Mouse (Mus musculus) CH12.LX (cell line): ENCODE data around the gene Dner. TPM values are rescaled to one million over a fixed set of nuclear protein-coding genes. Genes with fewer than 3 reads are reported as not detected.

Experiments
- DNase-seq: peaks from one replicate; pipeline ENCODE4 v3.0.0-alpha.2; 2013; ENCODE audit errors: extremely low read depth
- H3K27ac ChIP-seq: 2 replicates; pipeline ENCODE4 v1.5.1; 2012; ENCODE audit warnings: low read depth, mild to moderate bottlenecking, control low read depth, moderate library complexity; ENCODE audit not compliant: insufficient read depth
- H3K27me3 ChIP-seq: replicated peaks from 2 replicates; pipeline ENCODE3; 2012; ENCODE audit warnings: inconsistent platforms
- H3K36me3 ChIP-seq, 2 experiments: replicated peaks in 1 of 2; 2 replicates each; pipeline versions ENCODE3 to v1.6.1; 2012; ENCODE audit warnings: inconsistent platforms in 1 of 2, low read length in 1 of 2, mild to moderate bottlenecking in 1 of 2, mixed read lengths in 1 of 2, moderate library complexity in 1 of 2; ENCODE audit not compliant: control insufficient read depth in 1 of 2, insufficient read depth in 1 of 2
- H3K4me1 ChIP-seq, 2 experiments: 2 replicates each; pipeline ENCODE4 v1.6.1; 2012; ENCODE audit warnings: inconsistent platforms in 1 of 2, moderate library complexity in 1 of 2; ENCODE audit not compliant: insufficient read depth in 2 of 2, control insufficient read depth in 1 of 2
- H3K4me2 ChIP-seq: 2 replicates; pipeline ENCODE4 v1.6.1; 2012; ENCODE audit warnings: low read depth, mild to moderate bottlenecking, control low read depth; ENCODE audit not compliant: poor library complexity, insufficient read depth, severe bottlenecking
- H3K4me3 ChIP-seq, 3 experiments: fragments of 150-350 bp in 1 of 3; sonication (generic) in 1 of 3; replicated peaks in 1 of 3; 2 replicates each; pipeline versions ENCODE3 to v1.5.1; 2011 to 2012; ENCODE audit warnings: low read depth in 2 of 3, low read length in 2 of 3, mild to moderate bottlenecking in 2 of 3, moderate library complexity in 2 of 3, control low read depth in 1 of 3, improper control_type of control experiment in 1 of 3, inconsistent platforms in 1 of 3, mixed read lengths in 1 of 3; ENCODE audit not compliant: poor library complexity in 1 of 3
- H3K79me2 ChIP-seq: replicated peaks from 2 replicates; pipeline ENCODE4 v1.6.1; 2012; ENCODE audit warnings: mild to moderate bottlenecking, moderate library complexity; ENCODE audit not compliant: control insufficient read depth, poor library complexity, insufficient read depth, severe bottlenecking; ENCODE audit errors: extremely low read depth
- H3K9ac ChIP-seq: 2 replicates; pipeline ENCODE4 v1.6.1; 2012; ENCODE audit warnings: low read depth, mild to moderate bottlenecking, control low read depth, moderate library complexity; ENCODE audit not compliant: insufficient read depth
- H3K9me3 ChIP-seq: replicated peaks from 2 replicates; pipeline ENCODE3; 2012; ENCODE audit warnings: low read length, inconsistent platforms, mixed read lengths
- BHLHE40 ChIP-seq: IDR thresholded peaks from 2 replicates; pipeline ENCODE4 v1.6.1; 2011; ENCODE audit warnings: mild to moderate bottlenecking, low read depth, low read length, improper control_type of control experiment
- CHD1 ChIP-seq: IDR thresholded peaks from 2 replicates; pipeline ENCODE4 v1.6.1; 2012; ENCODE audit warnings: low read depth, low read length, improper control_type of control experiment, inconsistent platforms
- CHD2 ChIP-seq: IDR thresholded peaks from 2 replicates; pipeline ENCODE4 v1.6.1; 2011; ENCODE audit warnings: low read length, improper control_type of control experiment
- CTCF ChIP-seq, 2 experiments: IDR thresholded peaks in 1 of 2; conservative IDR thresholded peaks in 1 of 2; 2 replicates each; pipeline ENCODE4 v1.5.1; 2011 to 2012; ENCODE audit warnings: low read depth in 2 of 2, low read length in 2 of 2, improper control_type of control experiment in 1 of 2, inconsistent platforms in 1 of 2, mild to moderate bottlenecking in 1 of 2, moderate library complexity in 1 of 2
- ELF1 ChIP-seq: IDR thresholded peaks from 2 replicates; pipeline ENCODE4 v1.6.1; 2014; ENCODE audit warnings: low read depth, mild to moderate bottlenecking, inconsistent platforms, low read length, improper control_type of control experiment
- JUN ChIP-seq: IDR thresholded peaks from 2 replicates; pipeline ENCODE4 v1.6.1; 2011; ENCODE audit warnings: low read depth, mild to moderate bottlenecking, low read length, improper control_type of control experiment, moderate library complexity; ENCODE audit not compliant: insufficient read depth
- KAT2A ChIP-seq: IDR thresholded peaks from 2 replicates; pipeline ENCODE4 v1.6.1; 2012; ENCODE audit warnings: low read length, improper control_type of control experiment, inconsistent platforms; ENCODE audit not compliant: insufficient replicate concordance
- MAFK ChIP-seq: IDR thresholded peaks from 2 replicates; pipeline ENCODE4 v1.6.1; 2011; ENCODE audit warnings: low read length, improper control_type of control experiment; ENCODE audit not compliant: insufficient replicate concordance
- MAX ChIP-seq: IDR thresholded peaks from 2 replicates; pipeline ENCODE4 v1.6.1; 2011; ENCODE audit warnings: low read length, improper control_type of control experiment
- MEF2A ChIP-seq: IDR thresholded peaks from 2 replicates; pipeline ENCODE4 v1.6.1; 2014; ENCODE audit warnings: low read depth, mild to moderate bottlenecking, inconsistent platforms, low read length, improper control_type of control experiment, borderline replicate concordance
- MXI1 ChIP-seq: IDR thresholded peaks from 2 replicates; pipeline ENCODE4 v1.6.1; 2011; ENCODE audit warnings: mild to moderate bottlenecking, low read depth, low read length, improper control_type of control experiment
- MYC ChIP-seq: IDR thresholded peaks from 2 replicates; pipeline ENCODE4 v1.6.1; 2011; ENCODE audit warnings: low read depth, mild to moderate bottlenecking, improper control_type of control experiment, low read length
- POLR2A ChIP-seq: IDR thresholded peaks from 2 replicates; pipeline ENCODE4 v1.6.1; 2011; ENCODE audit warnings: low read depth, mild to moderate bottlenecking, improper control_type of control experiment, low read length
- POLR2AphosphoS2 ChIP-seq: IDR thresholded peaks from 2 replicates; pipeline ENCODE4 v1.6.1; 2011; ENCODE audit warnings: low read depth, low read length, improper control_type of control experiment
- RAD21 ChIP-seq: IDR thresholded peaks from 2 replicates; pipeline ENCODE4 v1.6.1; 2011; ENCODE audit warnings: low read depth, mild to moderate bottlenecking, low read length, improper control_type of control experiment, moderate library complexity
- RCOR1 ChIP-seq: conservative IDR thresholded peaks from 2 replicates; pipeline ENCODE4 v1.6.1; 2012; ENCODE audit warnings: low read depth, mild to moderate bottlenecking, inconsistent platforms, low read length, improper control_type of control experiment
- UBTF ChIP-seq: IDR thresholded peaks from 2 replicates; pipeline ENCODE4 v1.6.1; 2012; ENCODE audit warnings: low read depth, mild to moderate bottlenecking, inconsistent platforms, low read length, improper control_type of control experiment, moderate library complexity
- USF1 ChIP-seq: IDR thresholded peaks from 2 replicates; pipeline ENCODE4 v1.6.1; 2014; ENCODE audit warnings: low read depth, mild to moderate bottlenecking, inconsistent platforms, low read length, improper control_type of control experiment
- ZC3H11A ChIP-seq: IDR thresholded peaks from 2 replicates; pipeline ENCODE4 v1.6.1; 2012; ENCODE audit warnings: low read depth, mild to moderate bottlenecking, inconsistent platforms, low read length, improper control_type of control experiment
- ZMIZ1 ChIP-seq: IDR thresholded peaks from 2 replicates; pipeline ENCODE4 v1.6.1; 2012; ENCODE audit warnings: low read depth, mild to moderate bottlenecking, inconsistent platforms, low read length, improper control_type of control experiment
- ZNF384 ChIP-seq: IDR thresholded peaks from 2 replicates; pipeline ENCODE4 v1.6.1; 2012; ENCODE audit warnings: low read depth, low read length, improper control_type of control experiment, inconsistent platforms
- dilution Hi-C: fragments of 300-500 bp; cut with MboI; formaldehyde crosslinking; loops from 2 replicates; pipeline ENCODE4 v1.14.3; 2020; ENCODE audit warnings: low sequenced_read_pairs; ENCODE audit not compliant: extremely low pct_unique_long_range_greater_than_20kb, extremely low pct_ligation_motif_present
- in situ Hi-C: fragments of 300-500 bp; cut with MboI; formaldehyde crosslinking; loops from 3 replicates; pipeline ENCODE4 v1.14.3; 2019; ENCODE audit warnings: low sequenced_read_pairs, low pct_ligation_motif_present, low pct_unique_long_range_greater_than_20kb, mixed read lengths
- polyA plus RNA-seq: library from polyadenylated mRNA; unstranded; fragments of >175 nt; gene quantifications from 2 replicates; pipeline ENCODE4 v1.2.1, GENCODE M21; 2012; ENCODE audit warnings: low read depth; ENCODE audit not compliant: insufficient read length
- total RNA-seq, 2 experiments: library from RNA; depleted of rRNA; stranded (reverse); fragments of 300-350 nt in 1 of 2; fragments of >200 nt in 1 of 2; gene quantifications; 2 replicates each; pipeline ENCODE4 v1.2.3; 2012 to 2014

Gene Dner
- total and polyA plus RNA-seq, 3 experiments: not detected

DNA sequence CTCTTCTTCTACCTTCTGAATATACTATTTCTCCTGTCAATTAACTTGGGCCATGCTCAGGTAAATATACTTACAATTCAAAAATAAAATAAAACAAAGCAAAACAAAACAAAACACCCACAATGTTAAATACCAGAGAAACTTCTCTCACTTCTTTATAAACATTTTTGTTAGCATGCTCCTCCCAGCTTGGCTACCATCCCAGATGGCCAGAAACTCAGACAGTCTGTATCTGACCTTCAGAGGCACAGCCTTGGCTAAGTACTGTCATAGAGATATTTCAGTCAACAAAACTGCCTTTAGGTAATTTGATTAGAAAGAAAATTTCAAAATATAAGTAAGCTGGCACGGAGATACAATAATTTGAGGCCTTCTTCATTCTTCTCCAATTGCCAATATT lies 259.7 kb downstream of the Dner start:
- DNase-seq: no peak

GRCm38 (mm10) chr1:84433291-84433980 lies 262.6 kb downstream of the Dner start:
- no peaks in the 10 kb centered on the region for H3K4me1 ChIP-seq
- TF ChIP-seq CTCF (conservative IDR thresholded peaks at IDR 0.05 in 1 of 2, IDR thresholded peaks at IDR 0.05 in 1 of 2; ENCODE audit: low read depth in 2 of 2, low read length in 2 of 2) (peak in 1 of 2 experiments; percentile 13; a peak in 2 of 4 replicates), USF1 (no peak), RAD21 (peak; percentile 3; the same call in 1 of the 2 replicates), ZNF384 (peak; percentile 65)
- dilution Hi-C loops (no loop called here), in situ Hi-C loops (no loop called here)
- no peak overlapping the region for H3K9ac ChIP-seq
- no peaks in the 10 kb centered on the region for H3K79me2 ChIP-seq
- H3K27ac ChIP-seq: no peak overlapping the region; the same call in 1 of the 2 replicates
- no peak overlapping the region for H3K4me3 ChIP-seq
- peak; percentile 12 for DNase-seq
- no peaks in the 10 kb centered on the region for H3K27me3 ChIP-seq
- H3K9me3 ChIP-seq: no peaks in the 10 kb centered on the region
- no peaks in the 10 kb centered on the region for H3K36me3 ChIP-seq
- no peak overlapping the region for H3K4me2 ChIP-seq

More for the DNA sequence above, 259.7 kb downstream of the Dner start:
- no peaks in the 10 kb centered on the region for H3K79me2 ChIP-seq
- dilution Hi-C loops (no loop called here), in situ Hi-C loops (no loop called here)
- no peak overlapping the region for H3K27ac ChIP-seq
- no peak overlapping the region for H3K9ac ChIP-seq
- TF ChIP-seq RCOR1 (no peak), UBTF (no peak), USF1 (no peak)
- TF ChIP-seq, all 38 proteins: peak for 0
- H3K4me2 ChIP-seq: no peak overlapping the region
- H3K36me3 ChIP-seq: no peaks in the 10 kb centered on the region
- H3K4me3 ChIP-seq: no peak overlapping the region
- H3K9me3 ChIP-seq: no peaks in the 10 kb centered on the region
- no peaks in the 10 kb centered on the region for H3K27me3 ChIP-seq
- no peaks in the 10 kb centered on the region for H3K4me1 ChIP-seq

- Histone ChIP-seq H3K9me3 (no peaks in the 10 kb centered on the region), H3K27ac (no peak overlapping the region), H3K27me3 (no peaks in the 10 kb centered on the region), H3K4me2 (no peak overlapping the region), H3K79me2 (no peaks in the 10 kb centered on the region), H3K36me3 (no peaks in the 10 kb centered on the region), H3K4me1 (no peaks in the 10 kb centered on the region), H3K4me3 (no peak overlapping the region), H3K9ac (no peak overlapping the region)
- DNase-seq: no peak
- no peak for TF ChIP-seq ZMIZ1
- no peak for TF ChIP-seq USF1
- TF ChIP-seq JUN: no peak
- no peak for TF ChIP-seq ZC3H11A
- no peak for TF ChIP-seq MEF2A
- no peak for TF ChIP-seq POLR2AphosphoS2
- TF ChIP-seq RAD21: no peak
- TF ChIP-seq MAFK: no peak
- TF ChIP-seq ELF1: no peak
- TF ChIP-seq CHD1: no peak
- TF ChIP-seq KAT2A: no peak
- TF ChIP-seq CHD2: no peak
- no peak for TF ChIP-seq MAX
- TF ChIP-seq MYC: no peak
- TF ChIP-seq UBTF: no peak
- TF ChIP-seq POLR2A: no peak
- no peak for TF ChIP-seq MXI1
- TF ChIP-seq BHLHE40: no peak
- dilution Hi-C loops: no loop called here
- in situ Hi-C loops: no loop called here
Observed at GRCm38 (mm10) chr1:84432311-84432710, 263.7 kb downstream of the Dner start.
